Mouse (Mus musculus) olfactory bulb, adult 2 months (tissue): ENCODE measurements at regions not wholly inside any gene's neighbourhood (a gene's known extent, or its start where the extent isn't known, plus 50 kb on each side); places are given as distances from the start of the nearest gene placed in this dataset.

Experiments used
- CTCF ChIP-seq: fragments of 200-500 bp; IDR thresholded peaks from 2 replicates; pipeline ENCODE4 v1.5.1; 2012; ENCODE audit warnings: low read depth, mild to moderate bottlenecking, low read length, moderate library complexity; ENCODE audit not compliant: insufficient read depth
- POLR2A ChIP-seq: fragments of 200-500 bp; IDR thresholded peaks from 2 replicates; pipeline ENCODE4 v1.6.1; 2012; ENCODE audit warnings: mild to moderate bottlenecking, low read depth, low read length, moderate library complexity; ENCODE audit not compliant: insufficient read depth

DNA sequence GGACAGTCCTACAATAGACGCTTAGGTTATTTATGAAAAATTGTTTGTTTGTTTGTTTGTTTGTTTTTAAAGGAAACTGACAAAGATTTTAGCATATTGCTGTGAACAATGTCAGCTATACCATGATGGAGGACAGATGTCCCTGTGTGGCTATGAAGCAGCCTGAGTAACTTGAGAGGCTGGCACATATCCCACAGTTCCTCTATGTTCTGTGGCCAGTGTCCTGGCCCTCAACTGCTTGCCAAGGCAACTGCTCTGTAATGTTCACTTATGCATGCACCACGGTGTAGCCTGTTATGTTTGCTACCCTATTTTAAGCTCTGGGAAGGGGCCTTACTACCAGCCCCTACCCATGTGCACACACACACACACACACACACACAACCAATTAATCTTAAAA, 222.6 kb downstream of the Gm5426 start:
- TF ChIP-seq POLR2A (no peak), CTCF (no peak)
